Mouse (Mus musculus) layer of hippocampus, adult 2 months (tissue): ENCODE results near the gene Gm20852. TPM values are rescaled to one million over a fixed set of nuclear protein-coding genes. Genes with fewer than 3 reads are reported as not detected.
"Not testable (repeated sequence)": the region's sequence is repeated elsewhere in the genome, so short reads cannot be mapped to it uniquely, and the experiment has no call there.

Experiments used
- DNase-seq, 2 experiments: peaks; one replicate each; pipeline ENCODE4 v3.0.0; 2022; ENCODE audit warnings: low spot score in 2 of 2
- H3K27ac ChIP-seq: fragments of 200-600 bp; 2 replicates; pipeline ENCODE4 v1.8.1; 2022
- H3K4me3 ChIP-seq: fragments of 200-600 bp; 2 replicates; pipeline ENCODE4 v1.8.1; 2022; ENCODE audit warnings: mild to moderate bottlenecking
- long read RNA-seq, 2 experiments: library from polyadenylated mRNA; stranded (forward); transcript quantifications; one replicate each; pipeline ENCODE4 v2.0.0; 2021; ENCODE audit warnings: borderline mapping rate in 2 of 2
- total RNA-seq, 2 experiments: library from RNA; stranded (reverse); gene quantifications; 2 replicates each; pipeline ENCODE4 v1.2.3; 2021

The Gm20852 gene
- not detected for total RNA-seq
- long read RNA-seq, experiment 1, result 0 reads
- long read RNA-seq, experiment 2, result 0 reads

DNA sequence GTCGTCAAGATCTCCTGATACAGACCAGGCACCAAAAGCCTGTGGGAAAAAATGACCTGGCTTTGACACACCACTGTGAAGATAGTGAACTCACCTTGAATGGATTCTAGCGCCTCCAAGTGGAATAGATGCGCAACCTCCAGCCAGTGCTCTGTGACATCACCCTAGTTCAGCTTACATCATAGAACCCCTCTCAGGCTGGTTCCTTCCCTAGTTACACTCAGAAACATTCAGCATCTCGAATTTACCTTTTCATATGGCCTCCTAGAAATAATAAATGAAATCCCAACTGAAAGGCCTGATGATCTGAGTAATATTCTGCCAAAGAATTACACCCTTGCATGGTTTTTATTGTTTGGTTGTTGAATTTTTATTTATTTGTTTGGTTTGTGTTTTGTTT lies at the start of gene Gm20852:
TSS of gene Gm20852 (minus strand) at position 101 of the 400 bp plus-strand sequence.
- DNase-seq, H3K27ac ChIP-seq, H3K4me3 ChIP-seq: not testable (repeated sequence)
